Mouse (Mus musculus) neural tube, embryonic 15.5 days (tissue): ENCODE measurements around the gene Gm20388. TPM values are rescaled to one million over a fixed set of nuclear protein-coding genes. Genes with fewer than 3 reads are reported as not detected.

Experiments
- ATAC-seq: fragments of 200-750 bp; cut with Nextera tagmentation; 2 replicates; pipeline ENCODE4 v1.8.0; 2017; ENCODE audit warnings: mild to moderate bottlenecking, moderate TSS enrichment, moderate library complexity; ENCODE audit not compliant: low FRiP score
- H3K27ac ChIP-seq: fragments of 300-500 bp; sonication (generic); replicated peaks from 2 replicates; pipeline ENCODE4 v1.5.1; 2015; ENCODE audit warnings: mild to moderate bottlenecking, inconsistent platforms
- H3K27me3 ChIP-seq: fragments of 300-500 bp; sonication (generic); replicated peaks from 2 replicates; pipeline ENCODE4 v1.6.1; 2015; ENCODE audit warnings: inconsistent platforms
- H3K36me3 ChIP-seq: fragments of 300-500 bp; sonication (generic); 2 replicates; pipeline ENCODE4 v1.6.1; 2015; ENCODE audit warnings: inconsistent platforms
- H3K4me1 ChIP-seq: fragments of 300-500 bp; sonication (generic); 2 replicates; pipeline ENCODE4 v1.6.1; 2015; ENCODE audit warnings: inconsistent platforms
- H3K4me2 ChIP-seq: fragments of 300-500 bp; sonication (generic); 2 replicates; pipeline ENCODE4 v1.6.1; 2015; ENCODE audit warnings: inconsistent platforms, mild to moderate bottlenecking, moderate library complexity
- H3K4me3 ChIP-seq: fragments of 300-500 bp; sonication (generic); replicated peaks from 2 replicates; pipeline ENCODE4 v1.5.1; 2015; ENCODE audit warnings: mild to moderate bottlenecking, inconsistent platforms
- H3K9ac ChIP-seq: fragments of 300-500 bp; sonication (generic); replicated peaks from 2 replicates; pipeline ENCODE4 v1.6.1; 2015; ENCODE audit warnings: mild to moderate bottlenecking, inconsistent platforms
- H3K9me3 ChIP-seq: fragments of 300-500 bp; sonication (generic); replicated peaks from 2 replicates; pipeline ENCODE4 v1.6.1; 2016; ENCODE audit warnings: inconsistent platforms
- WGBS: fragments of 180-500 bp; shearing (Covaris S2); methylation state at CpG from one replicate; pipeline ENCODE4 v1.1.7; 2015; ENCODE audit warnings: mixed read lengths; 5-methylcytosine and 5-hydroxymethylcytosine counted together
- polyA plus RNA-seq: library from polyadenylated mRNA; unstranded; fragments of >200 nt; fragmentation: Nextera tagmentation; extraction: Ambion mirVana; gene quantifications from 2 replicates; pipeline ENCODE4 v1.2.1, GENCODE M21; 2015

Gene Gm20388
- polyA plus RNA-seq, 1 experiment from 2014 or later = not detected

DNA sequence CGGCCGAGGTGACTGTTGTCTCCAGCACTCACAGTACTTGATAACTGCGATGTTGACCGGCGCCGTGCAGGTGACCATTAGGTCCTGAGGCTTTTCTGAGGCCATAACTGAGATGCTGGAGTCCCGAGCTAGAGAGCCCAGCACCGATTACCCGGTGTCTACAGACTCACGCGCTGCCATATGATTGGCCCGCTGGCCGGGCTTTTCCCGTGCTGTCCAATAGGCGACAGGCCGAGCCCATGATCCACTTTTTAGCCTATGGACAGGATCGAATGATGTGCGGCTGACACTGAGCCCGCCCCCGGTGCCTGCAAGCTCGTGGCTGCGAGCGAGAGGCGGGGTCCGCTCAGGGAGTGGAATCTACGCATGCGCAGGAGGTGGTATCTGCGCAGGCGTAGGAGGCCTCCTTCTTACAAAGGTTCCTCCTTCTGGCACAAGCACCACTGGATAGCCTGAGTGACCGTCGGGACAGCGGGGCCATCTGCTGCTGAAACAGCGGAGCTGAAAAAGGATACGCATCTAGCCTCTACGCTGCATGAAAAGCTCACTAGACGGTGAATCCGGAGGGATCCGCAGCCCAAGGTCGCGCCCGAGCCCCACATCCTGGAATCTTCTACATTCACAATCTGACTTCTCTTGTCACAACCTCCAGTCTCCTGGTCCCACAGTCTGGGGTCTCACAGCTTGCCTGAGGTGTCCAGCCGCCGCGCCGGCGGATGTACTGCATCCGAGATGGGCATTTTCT is 2532.8 kb downstream of the Gm20388 start, which contains the start of gene Mvd:
TSS of gene Mvd (minus strand) at position 161 of the 745 bp plus-strand sequence.
- Histone ChIP-seq H3K4me1 (peaks cover 36% of the 10 kb centered on the region), H3K9ac (peak within 1 kb of the TSS; percentile 93), H3K36me3 (peaks cover 17% of the 10 kb centered on the region), H3K4me2 (peak within 1 kb of the TSS; percentile 71), H3K27me3 (no peaks in the 10 kb centered on the region), H3K27ac (peak within 1 kb of the TSS; percentile 98), H3K4me3 (peak within 1 kb of the TSS; percentile 55), H3K9me3 (no peaks in the 10 kb centered on the region)
- WGBS = under 1% methylated on average over 47 of the region's 47 CpGs
- ATAC-seq = peak; percentile 98

GRCm38 (mm10) chr8:122444058-122444748 is 2533.6 kb downstream of the Gm20388 start:
- 0 out of 2 replicates have a peak, but pooled peaks have one; percentile 6 for ATAC-seq
- H3K27me3 ChIP-seq = no peaks in the 10 kb centered on the region
- H3K36me3 ChIP-seq = peaks cover 10% of the 10 kb centered on the region
- 4% methylated on average over 19 of the region's 19 CpGs for WGBS
- peak overlapping the region; percentile 98 for H3K27ac ChIP-seq
- H3K4me3 ChIP-seq = peak overlapping the region; percentile 55
- H3K9me3 ChIP-seq = no peaks in the 10 kb centered on the region
- H3K4me1 ChIP-seq = peaks cover 36% of the 10 kb centered on the region
- H3K4me2 ChIP-seq = peak overlapping the region; percentile 71
- peak overlapping the region; percentile 93 for H3K9ac ChIP-seq

GRCm38 (mm10) chr8:122445203-122445602 is 2534.6 kb downstream of the Gm20388 start:
- Histone ChIP-seq H3K4me3 (0 out of 2 replicates have a peak overlapping the region, but pooled peaks have one; percentile 55), H3K9ac (no peak overlapping the region), H3K36me3 (no peaks in the 10 kb centered on the region), H3K4me1 (peaks cover 36% of the 10 kb centered on the region), H3K27me3 (no peaks in the 10 kb centered on the region), H3K9me3 (no peaks in the 10 kb centered on the region), H3K4me2 (peak overlapping the region; percentile 71), H3K27ac (peak overlapping the region; percentile 98)
- 77% methylated on average over 3 of the region's 3 CpGs for WGBS
- ATAC-seq = no peak

- Histone ChIP-seq H3K36me3 (no peaks in the 10 kb centered on the region), H3K27me3 (peaks cover 7% of the 10 kb centered on the region; the same call in 1 of the 2 replicates), H3K27ac (no peak overlapping the region), H3K9ac (no peak overlapping the region), H3K4me3 (no peak overlapping the region), H3K4me2 (no peak overlapping the region), H3K4me1 (no peaks in the 10 kb centered on the region), H3K9me3 (no peaks in the 10 kb centered on the region)
- no peak for ATAC-seq
- 83% methylated on average over 7 of the region's 7 CpGs for WGBS
Measured at GRCm38 (mm10) chr8:122451161-122451703, 2540.6 kb downstream of the Gm20388 start.

DNA sequence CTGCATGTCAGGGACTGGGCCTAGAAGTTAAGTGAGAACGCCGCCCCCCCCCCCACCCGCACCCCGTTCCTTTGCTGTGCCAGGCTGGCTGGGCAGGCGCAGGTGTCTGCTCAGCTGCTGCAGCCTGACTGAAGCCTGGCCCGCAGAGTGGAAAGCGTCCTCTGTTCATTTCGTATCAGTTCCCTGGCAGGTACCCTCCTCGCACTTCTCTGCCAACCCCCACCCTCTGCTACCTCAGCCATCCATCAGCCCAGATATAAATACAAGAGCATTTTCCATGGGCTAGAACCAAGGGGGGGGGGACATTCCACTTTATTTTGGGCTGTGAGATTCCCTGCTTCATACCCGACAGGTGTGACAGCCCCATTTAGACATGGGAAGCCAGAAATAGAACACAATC is 2541.5 kb downstream of the Gm20388 start:
- no peak for ATAC-seq

DNA sequence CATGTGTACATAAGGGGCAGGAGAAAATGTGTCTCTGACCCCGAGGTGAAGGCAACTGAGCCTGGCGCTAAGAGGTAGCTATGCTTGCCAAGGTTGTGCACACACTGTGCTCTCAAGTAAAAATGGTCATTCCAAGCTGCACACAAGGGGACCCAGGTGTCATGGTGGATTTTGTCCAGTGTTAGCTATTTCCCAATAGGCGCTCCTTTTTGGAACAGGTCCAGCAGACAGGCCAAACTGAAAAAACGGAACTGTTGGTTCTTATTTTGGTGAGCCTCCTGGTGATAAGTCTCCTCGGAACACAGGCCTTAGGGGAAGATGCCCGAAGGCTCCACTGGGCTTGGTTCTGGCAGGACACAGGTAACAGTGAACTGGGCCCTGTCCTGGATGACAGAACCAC is 2543.8 kb downstream of the Gm20388 start:
- Histone ChIP-seq H3K36me3 (no peaks in the 10 kb centered on the region), H3K4me2 (no peak overlapping the region), H3K4me3 (no peak overlapping the region), H3K27me3 (peaks cover 21% of the 10 kb centered on the region), H3K4me1 (no peaks in the 10 kb centered on the region), H3K9me3 (no peaks in the 10 kb centered on the region), H3K9ac (no peak overlapping the region), H3K27ac (no peak overlapping the region)
- WGBS = 85% methylated on average over 6 of the region's 6 CpGs
- no peak for ATAC-seq

More for the DNA sequence above, 2541.5 kb downstream of the Gm20388 start:
- Histone ChIP-seq H3K27ac (no peak overlapping the region), H3K27me3 (peaks cover 7% of the 10 kb centered on the region; the same call in 1 of the 2 replicates), H3K4me1 (no peaks in the 10 kb centered on the region), H3K9ac (no peak overlapping the region), H3K4me3 (no peak overlapping the region), H3K36me3 (no peaks in the 10 kb centered on the region), H3K9me3 (no peaks in the 10 kb centered on the region), H3K4me2 (no peak overlapping the region)
- WGBS = 87% methylated on average over 10 of the region's 10 CpGs

- no peaks in the 10 kb centered on the region for H3K9me3 ChIP-seq
- H3K4me3 ChIP-seq = no peak overlapping the region
- no peak for ATAC-seq
- no peak overlapping the region for H3K27ac ChIP-seq
- 82% methylated on average over 11 of the region's 11 CpGs for WGBS
- H3K36me3 ChIP-seq = no peaks in the 10 kb centered on the region
- no peak overlapping the region for H3K4me2 ChIP-seq
- peaks cover 49% of the 10 kb centered on the region for H3K27me3 ChIP-seq
- H3K4me1 ChIP-seq = peaks cover 17% of the 10 kb centered on the region
- H3K9ac ChIP-seq = no peak overlapping the region
Measured at GRCm38 (mm10) chr8:122457171-122457570, 2546.5 kb downstream of the Gm20388 start.

GRCm38 (mm10) chr8:122459218-122459900 is 2548.7 kb downstream of the Gm20388 start:
- Histone ChIP-seq H3K4me1 (peaks cover 17% of the 10 kb centered on the region), H3K9me3 (no peaks in the 10 kb centered on the region), H3K36me3 (no peaks in the 10 kb centered on the region), H3K27ac (no peak overlapping the region), H3K9ac (no peak overlapping the region), H3K27me3 (peaks cover 67% of the 10 kb centered on the region), H3K4me3 (no peak overlapping the region), H3K4me2 (no peak overlapping the region)
- no peak for ATAC-seq
- WGBS = 66% methylated on average over 6 of the region's 6 CpGs

- H3K36me3 ChIP-seq = no peaks in the 10 kb centered on the region
- peak overlapping the region; percentile 35 for H3K4me3 ChIP-seq
- H3K4me2 ChIP-seq = peak overlapping the region; percentile 86
- WGBS = 29% methylated on average over 7 of the region's 7 CpGs
- H3K9me3 ChIP-seq = no peaks in the 10 kb centered on the region
- no peak overlapping the region for H3K9ac ChIP-seq
- no peak overlapping the region for H3K27ac ChIP-seq
- ATAC-seq = no peak
- H3K4me1 ChIP-seq = peaks cover 17% of the 10 kb centered on the region
- H3K27me3 ChIP-seq = peaks cover 67% of the 10 kb centered on the region
Measured at GRCm38 (mm10) chr8:122459990-122460389, 2549.3 kb downstream of the Gm20388 start.

DNA sequence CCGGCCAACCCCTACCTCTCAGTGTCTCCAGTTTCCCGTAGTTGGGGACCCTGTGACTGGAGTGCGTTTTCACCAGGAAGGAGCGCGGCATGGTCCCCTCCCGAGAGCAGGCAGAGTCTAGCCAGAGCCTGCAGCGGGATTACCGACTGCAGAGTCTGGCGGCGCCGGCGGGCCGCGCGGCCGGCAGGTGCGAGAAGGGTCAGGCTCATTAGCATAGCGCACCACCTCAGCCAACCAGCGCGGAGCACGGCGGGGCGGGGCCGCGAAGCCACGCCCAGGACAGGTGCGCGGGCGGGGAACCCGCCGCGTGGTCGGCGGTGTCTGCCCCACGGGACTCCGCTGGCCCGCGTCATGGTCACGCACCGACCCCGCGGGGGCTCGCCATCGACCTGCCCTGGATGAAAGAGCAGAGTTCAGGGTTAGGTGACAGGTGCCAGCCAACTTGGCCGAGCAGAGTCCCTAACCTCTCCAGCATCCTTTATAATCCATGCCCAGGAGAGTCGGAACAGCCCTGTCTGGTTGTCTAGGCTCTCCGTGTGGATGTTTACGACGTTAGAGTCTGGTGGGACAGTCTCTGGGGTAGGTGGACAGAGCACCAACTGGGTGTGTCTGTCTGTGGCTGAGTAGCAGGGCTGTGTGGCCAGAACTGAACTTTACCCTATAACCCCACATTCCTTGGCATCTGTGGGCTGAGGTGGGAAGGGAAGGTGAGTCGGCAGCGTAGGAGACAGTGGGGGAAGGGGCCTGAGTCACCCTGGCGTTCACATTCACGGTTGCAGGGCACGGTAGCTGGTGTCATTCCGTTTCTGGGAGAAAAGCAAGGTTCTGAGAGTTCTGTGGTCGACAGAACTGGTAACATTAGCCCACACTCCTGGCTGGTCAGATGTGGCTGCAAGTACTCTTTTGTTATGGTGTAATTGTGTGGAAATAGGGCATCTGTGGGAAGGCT is 2550.2 kb downstream of the Gm20388 start, which contains the start of gene Snai3:
TSS of gene Snai3 (minus strand) at position 210 of the 949 bp plus-strand sequence.
- H3K4me2 ChIP-seq = peak within 1 kb of the TSS; percentile 86
- peak; percentile 53 for ATAC-seq
- 0 out of 2 replicates have a peak, but pooled peaks cover 6% of the 10 kb centered on the region for H3K36me3 ChIP-seq
- no peak within 1 kb of the TSS for H3K27ac ChIP-seq
- peak within 1 kb of the TSS; percentile 5; the same call in 1 of the 2 replicates for H3K9ac ChIP-seq
- peak within 1 kb of the TSS; percentile 35 for H3K4me3 ChIP-seq
- H3K4me1 ChIP-seq = peaks cover 17% of the 10 kb centered on the region
- H3K9me3 ChIP-seq = no peaks in the 10 kb centered on the region
- WGBS = 2% methylated on average over 56 of the region's 56 CpGs
- peaks cover 63% of the 10 kb centered on the region for H3K27me3 ChIP-seq
